Mouse (Mus musculus) ES-Bruce4 (cell line): ENCODE data around the gene Agrn.

ENCODE experiments used
- CTCF ChIP-seq: IDR thresholded peaks from one replicate; pipeline ENCODE4 v1.8.1; 2011; ENCODE audit warnings: low read depth, low read length
- POLR2A ChIP-seq: IDR thresholded peaks from one replicate; pipeline ENCODE4 v1.8.1; 2011; ENCODE audit warnings: low read length; ENCODE audit not compliant: insufficient read depth

DNA sequence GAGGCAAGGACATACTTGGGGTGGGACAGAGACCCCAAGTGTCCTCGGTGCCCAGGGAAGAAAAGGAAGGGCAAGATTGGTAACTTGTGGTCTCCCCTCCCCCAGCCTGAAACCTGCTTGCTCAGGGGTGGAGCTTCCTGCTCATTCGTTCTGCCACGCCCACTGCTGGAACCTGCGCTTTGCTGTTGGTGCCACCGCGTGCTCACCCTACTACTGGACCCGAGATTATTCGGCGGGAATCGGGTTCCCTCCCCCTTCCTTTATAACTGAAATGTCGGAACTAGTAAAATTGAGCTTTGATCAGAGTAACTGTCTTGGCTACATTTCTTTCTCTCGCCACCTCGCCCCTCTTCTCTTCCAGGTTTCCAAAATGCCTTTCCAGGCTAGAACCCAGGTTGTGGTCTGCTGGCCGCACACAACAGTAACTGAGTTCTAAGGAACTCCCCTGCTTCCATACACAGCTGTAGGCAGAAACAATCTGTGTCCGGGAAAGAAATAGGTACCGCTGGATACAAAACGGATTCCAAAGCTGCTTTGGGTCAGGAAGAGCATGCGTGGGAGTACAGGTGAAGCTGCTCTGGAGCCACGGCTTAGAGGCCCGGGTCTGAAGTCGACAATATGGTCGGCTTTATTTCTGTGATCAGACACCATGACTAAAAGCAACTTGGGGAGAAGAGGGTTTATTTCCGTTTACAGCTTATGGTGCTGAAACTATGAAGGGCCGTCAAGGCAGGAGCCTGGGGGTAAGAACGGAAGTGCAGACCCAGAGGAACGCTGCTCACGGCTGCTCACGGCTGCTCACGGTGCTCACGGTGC is 60.8 kb downstream of the Agrn start:
- TF ChIP-seq POLR2A (no peak), CTCF (no peak)
